Mouse (Mus musculus) layer of hippocampus, postnatal 36 days (tissue): ENCODE results near the gene Unc93a2. TPM values are rescaled to one million over a fixed set of nuclear protein-coding genes. Genes with fewer than 3 reads are reported as not detected.
"Not testable (repeated sequence)": the region's sequence is repeated elsewhere in the genome, so short reads cannot be mapped to it uniquely, and the experiment has no call there.

Experiments
- DNase-seq, 2 experiments: peaks; one replicate each; pipeline ENCODE4 v3.0.0; 2022
- total RNA-seq, 2 experiments: library from RNA; stranded (reverse); gene quantifications; 2 replicates each; pipeline ENCODE4 v1.2.3; 2021

Gene Unc93a2
- total RNA-seq, 2 experiments from 2014 or later, result not detected

GRCm38 (mm10) chr17:7369401-7369800 is 15.9 kb downstream of the Unc93a2 start:
- not testable (repeated sequence) for DNase-seq

- not testable (repeated sequence) for DNase-seq
Measured at GRCm38 (mm10) chr17:7366676-7367374, 18.4 kb downstream of the Unc93a2 start.

GRCm38 (mm10) chr17:7366265-7366664 is 19.0 kb downstream of the Unc93a2 start:
- DNase-seq, result not testable (repeated sequence)

GRCm38 (mm10) chr17:7365615-7366014 is 19.6 kb downstream of the Unc93a2 start:
- DNase-seq, result not testable (repeated sequence)

- not testable (repeated sequence) for DNase-seq
Measured at GRCm38 (mm10) chr17:7360749-7361465, 24.4 kb downstream of the Unc93a2 start.

- not testable (repeated sequence) for DNase-seq
Measured at GRCm38 (mm10) chr17:7359806-7360205, 25.5 kb downstream of the Unc93a2 start.

- DNase-seq, result not testable (repeated sequence)
Measured at GRCm38 (mm10) chr17:7352596-7352995, 32.7 kb downstream of the Unc93a2 start, which contains the start of gene Ttll2. Gene Ttll2 (minus strand): TSS chr17:7352696.

- not testable (repeated sequence) for DNase-seq
Measured at GRCm38 (mm10) chr17:7348765-7349164, 36.5 kb downstream of the Unc93a2 start.

- DNase-seq, result not testable (repeated sequence)
Measured at GRCm38 (mm10) chr17:7337381-7337780, 47.9 kb downstream of the Unc93a2 start.

GRCm38 (mm10) chr17:7332745-7333144 is 52.5 kb downstream of the Unc93a2 start:
- not testable (repeated sequence) for DNase-seq

GRCm38 (mm10) chr17:7326415-7326814 is 58.8 kb downstream of the Unc93a2 start:
- not testable (repeated sequence) for DNase-seq

- not testable (repeated sequence) for DNase-seq
Measured at GRCm38 (mm10) chr17:7324346-7324745, 60.9 kb downstream of the Unc93a2 start, which contains the start of gene Tcp10a. Gene Tcp10a (plus strand): TSS chr17:7324646.

- DNase-seq, result not testable (repeated sequence)
Measured at GRCm38 (mm10) chr17:7319789-7320188, 65.5 kb downstream of the Unc93a2 start.

GRCm38 (mm10) chr17:7315693-7316382 is 69.4 kb downstream of the Unc93a2 start:
- DNase-seq, result not testable (repeated sequence)

Other genes starting within 250 kb of the Unc93a2 start
- gene Rps6ka2, start 215.3 kb downstream of the Unc93a2 start, total RNA-seq, result 10 to 100 TPM; 30.5 to 38.3 TPM
- under 1 TPM in 1 of 2 experiments, not detected in 1; 0.23 TPM for gene Tcp10a, start 60.8 kb downstream of the Unc93a2 start, total RNA-seq
- not detected for gene Ttll2, start 32.8 kb downstream of the Unc93a2 start, total RNA-seq
- gene Gm49630, start 13.5 kb downstream of the Unc93a2 start, total RNA-seq, result not detected